Mouse (Mus musculus) gastrocnemius, adult 2 months (tissue): ENCODE measurements around the gene Usp53. TPM values are rescaled to one million over a fixed set of nuclear protein-coding genes. Genes with fewer than 3 reads are reported as not detected.

Experiments
- DNase-seq: peaks from one replicate; pipeline ENCODE4 v3.0.0; 2022
- H3K27ac ChIP-seq: fragments of 200-600 bp; 2 replicates; pipeline ENCODE4 v1.8.1; 2022; ENCODE audit warnings: mild to moderate bottlenecking
- H3K4me3 ChIP-seq: fragments of 200-600 bp; 2 replicates; pipeline ENCODE4 v1.8.1; 2022; ENCODE audit warnings: mild to moderate bottlenecking, moderate library complexity
- CTCF ChIP-seq: fragments of 200-600 bp; IDR thresholded peaks from 2 replicates; pipeline ENCODE4 v1.8.1; 2022; ENCODE audit warnings: antibody characterized with exemption, mild to moderate bottlenecking, moderate library complexity
- intact Hi-C: fragments of 180-260 bp; cut with DNase I; formaldehyde crosslinking; loops from one replicate; pipeline ENCODE4 v1.15.1; 2025
- total RNA-seq, 2 experiments: library from RNA; stranded (reverse); gene quantifications; 2 replicates each; pipeline ENCODE4 v1.2.3; 2021

The Usp53 gene
- total RNA-seq, 2 experiments from 2014 or later = 10.7 to 13.5 TPM

DNA sequence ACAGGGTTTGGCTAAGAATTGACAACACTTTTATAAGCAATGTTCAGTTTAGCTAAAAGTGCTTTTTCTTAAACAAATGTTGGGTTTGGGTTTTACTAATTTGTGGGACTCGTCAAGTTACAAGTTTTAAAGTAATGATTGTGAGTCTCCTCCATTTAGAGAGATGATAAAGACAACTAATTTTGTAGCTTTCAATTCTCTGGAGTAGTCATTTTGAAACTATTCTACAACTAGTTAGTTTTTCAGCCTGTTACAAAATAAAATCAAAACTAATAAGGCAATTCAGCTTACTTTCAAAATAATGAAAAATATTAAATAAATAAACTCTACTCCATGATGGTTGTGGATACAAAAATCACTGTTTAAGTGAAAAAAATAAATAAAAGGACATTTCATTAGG lies 51.8 kb downstream of the Usp53 start:
- H3K27ac ChIP-seq = no peak overlapping the region
- TF ChIP-seq CTCF = no peak
- no peak for DNase-seq
- H3K4me3 ChIP-seq = no peak overlapping the region
- intact Hi-C loops = loop anchor here (10.0 kb wide), 1 partner anchor 392 kb away; no protein-coding TSS in a partner anchor

DNA sequence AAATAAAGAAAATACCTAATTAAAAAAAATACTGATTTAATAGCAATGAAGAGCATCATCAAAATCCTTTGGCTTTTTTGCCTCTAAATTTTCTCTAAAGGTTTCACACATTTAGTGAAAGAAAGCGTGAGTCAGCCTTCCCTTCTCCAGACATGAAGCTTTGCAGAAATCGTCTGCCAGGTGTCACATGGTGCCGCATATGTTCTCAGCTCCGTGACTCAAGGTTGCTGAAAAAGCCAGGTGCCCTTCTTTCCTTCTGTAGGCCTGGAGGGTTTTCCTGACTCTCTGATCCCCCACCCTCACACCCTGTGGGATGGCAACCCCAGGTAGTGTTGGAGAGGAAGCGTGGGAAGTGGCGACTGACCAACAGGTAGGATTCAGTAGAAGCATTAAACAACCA lies 54.6 kb downstream of the Usp53 start:
- intact Hi-C loops = loop anchor here (10.0 kb wide), 1 partner anchor 395 kb away; no protein-coding TSS in a partner anchor
- Histone ChIP-seq H3K27ac (no peak overlapping the region), H3K4me3 (no peak overlapping the region)
- no peak for TF ChIP-seq CTCF
- DNase-seq = no peak

DNA sequence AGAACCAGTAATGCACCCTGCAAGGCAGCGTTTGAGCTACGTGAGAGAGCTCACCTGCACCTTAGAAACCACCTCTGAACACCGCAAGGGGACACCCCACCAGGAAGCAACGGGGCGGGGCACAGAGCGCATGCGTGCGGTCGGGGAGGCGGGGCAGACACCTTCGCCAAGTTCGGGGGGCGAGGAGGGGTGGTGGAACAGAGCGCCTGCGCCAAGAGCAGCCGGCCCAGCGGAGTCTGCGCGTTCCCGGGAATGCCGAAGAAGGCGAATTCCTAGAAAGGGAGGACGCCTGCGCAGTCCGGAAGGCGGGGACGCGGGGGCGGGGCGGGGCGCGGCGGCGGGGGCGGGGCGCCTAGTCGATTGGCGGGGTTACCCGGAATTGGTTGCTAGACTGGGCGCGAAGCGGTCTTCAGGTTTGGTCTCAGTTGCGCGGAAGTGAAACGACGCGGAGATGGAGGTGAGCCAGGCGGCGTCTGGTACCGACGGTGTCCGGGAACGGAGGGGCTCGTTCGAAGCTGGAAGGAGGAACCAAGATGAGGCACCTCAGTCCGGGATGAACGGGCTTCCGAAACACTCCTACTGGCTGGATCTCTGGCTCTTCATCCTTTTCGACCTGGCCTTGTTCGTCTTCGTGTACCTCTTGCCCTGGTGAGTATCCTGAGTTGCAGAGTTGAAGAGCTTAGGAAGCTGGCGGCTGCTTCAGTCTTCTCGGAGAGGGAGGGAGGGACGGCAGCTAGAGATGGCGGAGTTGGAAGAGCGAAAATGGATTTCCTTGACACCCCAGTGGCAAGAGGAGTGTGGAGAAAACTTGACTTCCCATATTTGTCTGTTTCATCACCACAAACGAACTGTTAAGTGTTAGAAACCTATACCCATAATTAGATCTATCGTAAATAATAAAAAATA lies 60.0 kb downstream of the Usp53 start, which contains the start of gene 1810037I17Rik:
TSS of gene 1810037I17Rik (plus strand) at position 195 of the 906 bp plus-strand sequence.
- Histone ChIP-seq H3K27ac (peak within 1 kb of the TSS; percentile 86), H3K4me3 (peak within 1 kb of the TSS; percentile 83)
- DNase-seq = peak; percentile 98
- TF ChIP-seq CTCF = peak; percentile 45
- intact Hi-C loops = no loop called here

GRCm38 (mm10) chr3:122923147-122923546 lies 61.2 kb downstream of the Usp53 start:
- H3K27ac ChIP-seq = no peak overlapping the region
- intact Hi-C loops = no loop called here
- DNase-seq = no peak
- H3K4me3 ChIP-seq = peak overlapping the region; percentile 83
- TF ChIP-seq CTCF = no peak

DNA sequence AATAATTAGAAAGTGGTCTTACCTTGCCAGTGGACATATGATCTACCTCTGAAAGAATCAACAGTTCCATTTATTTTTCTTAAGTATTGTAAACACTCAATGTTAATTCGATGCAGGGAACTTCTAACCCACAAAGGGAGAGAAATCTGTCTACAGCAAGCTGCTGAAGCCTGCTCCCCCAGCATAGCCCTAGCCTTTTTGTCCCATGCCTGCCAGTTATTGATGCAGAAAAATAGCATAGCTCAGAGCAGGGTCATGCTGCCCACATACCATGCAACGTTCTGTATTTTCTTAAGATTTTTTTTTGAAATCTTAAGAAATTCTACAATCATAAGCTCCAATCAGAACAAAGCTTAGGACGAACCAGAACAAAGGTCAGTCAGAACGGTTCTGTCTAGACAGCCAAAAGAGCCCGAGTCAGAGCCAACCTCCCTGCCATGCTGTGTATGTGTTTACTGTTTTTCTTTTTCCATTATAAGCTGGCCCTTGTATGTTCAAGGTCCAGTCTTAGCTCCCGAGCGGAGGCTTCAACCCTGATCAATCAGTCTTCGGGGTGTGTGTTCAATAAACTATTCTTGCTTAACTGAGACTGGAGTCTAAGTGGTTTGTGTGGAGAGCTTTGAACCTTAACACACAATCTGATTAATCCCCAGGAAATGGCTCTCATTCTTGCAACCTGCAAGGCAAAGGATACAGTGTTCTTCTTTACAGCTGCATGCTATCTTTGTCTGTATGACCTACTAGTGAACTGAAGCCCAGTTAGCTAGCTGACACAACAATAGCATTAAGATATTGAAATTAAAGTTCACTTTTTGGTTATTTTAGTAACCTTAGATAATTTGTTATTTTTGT lies 62.4 kb downstream of the Usp53 start:
- TF ChIP-seq CTCF = no peak
- intact Hi-C loops = no loop called here

GRCm38 (mm10) chr3:122920572-122921435 lies 63.5 kb downstream of the Usp53 start:
- Histone ChIP-seq H3K4me3 (no peak overlapping the region), H3K27ac (no peak overlapping the region)
- DNase-seq = no peak
- intact Hi-C loops = no loop called here
- TF ChIP-seq CTCF = no peak

More for the DNA sequence above, 62.4 kb downstream of the Usp53 start:
- Histone ChIP-seq H3K27ac (no peak overlapping the region), H3K4me3 (no peak overlapping the region)
- DNase-seq = no peak

DNA sequence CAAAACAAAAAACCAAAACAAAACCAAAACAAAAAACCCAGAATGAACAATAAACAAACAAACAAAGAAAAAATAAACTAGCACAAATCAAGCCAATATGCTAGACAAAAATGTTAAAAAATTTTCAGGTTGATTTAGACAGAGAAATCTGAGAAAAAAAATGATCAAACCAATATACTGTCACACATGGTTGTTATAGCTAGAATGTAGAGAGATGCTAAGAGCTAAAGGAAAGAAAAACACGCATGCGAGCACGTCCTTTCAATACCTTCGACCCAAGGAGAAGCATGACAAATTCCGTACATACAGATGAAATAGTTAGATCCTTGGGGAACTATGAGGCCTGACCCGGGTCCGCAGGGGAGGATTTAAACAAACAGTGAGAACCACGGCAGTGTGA lies 65.0 kb downstream of the Usp53 start, which contains the start of gene Gm10959:
TSS of gene Gm10959 (minus strand) at position 101 of the 400 bp plus-strand sequence.
- no peak for DNase-seq
- no peak for TF ChIP-seq CTCF
- H3K27ac ChIP-seq = no peak within 1 kb of the TSS
- intact Hi-C loops = no loop called here
- H3K4me3 ChIP-seq = no peak within 1 kb of the TSS

- Histone ChIP-seq H3K4me3 (no peak overlapping the region), H3K27ac (no peak overlapping the region)
- no peak for TF ChIP-seq CTCF
- DNase-seq = no peak
- intact Hi-C loops = no loop called here
Measured at GRCm38 (mm10) chr3:122918672-122919071, 65.6 kb downstream of the Usp53 start.

DNA sequence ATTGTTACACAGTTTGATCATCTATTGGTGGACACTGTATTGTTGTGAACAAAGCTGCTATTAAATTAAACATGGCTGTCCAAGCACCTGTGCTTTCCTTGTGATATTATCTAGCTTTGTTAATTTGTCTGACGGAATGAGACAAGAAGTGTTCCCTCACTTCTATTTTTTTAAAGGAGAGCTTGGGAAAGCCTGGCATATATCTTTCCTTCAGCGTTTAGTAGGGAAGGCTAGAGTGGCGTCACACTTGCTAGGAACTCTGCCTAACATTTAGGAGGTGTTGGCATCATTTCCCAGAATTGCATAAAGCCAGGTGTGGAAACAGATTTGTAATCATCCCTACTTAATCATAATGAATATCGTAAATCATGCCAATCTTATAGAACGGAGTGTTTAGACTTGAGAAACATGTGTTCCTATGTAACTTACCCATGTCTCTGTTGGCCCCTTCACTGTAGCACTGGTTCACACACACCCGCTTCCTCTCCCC lies 68.1 kb downstream of the Usp53 start:
- no peak for DNase-seq
- intact Hi-C loops = no loop called here
- TF ChIP-seq CTCF = no peak
- H3K27ac ChIP-seq = no peak overlapping the region
- no peak overlapping the region for H3K4me3 ChIP-seq

GRCm38 (mm10) chr3:122915493-122915892 lies 68.8 kb downstream of the Usp53 start:
- DNase-seq = no peak
- TF ChIP-seq CTCF = no peak
- Histone ChIP-seq H3K4me3 (no peak overlapping the region), H3K27ac (no peak overlapping the region)
- intact Hi-C loops = no loop called here

DNA sequence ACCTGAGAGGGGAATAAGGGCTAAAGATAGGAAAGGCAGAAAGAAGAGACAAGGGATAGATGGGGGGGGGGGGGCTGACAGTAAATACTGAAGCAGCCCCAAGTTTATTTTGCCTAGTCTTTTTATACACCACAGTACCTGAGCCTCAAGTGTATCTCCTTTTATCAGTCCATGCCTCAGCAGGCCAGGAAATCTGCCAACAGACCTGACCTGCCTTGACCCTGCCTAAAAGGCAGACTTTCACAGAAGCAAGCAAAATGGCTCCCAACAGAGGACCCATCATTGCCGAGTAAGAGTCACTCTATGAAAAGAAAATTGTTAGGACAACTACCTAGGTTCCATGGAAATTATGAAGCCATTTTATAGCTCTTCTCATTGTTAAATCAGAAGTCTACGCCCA lies 76.5 kb downstream of the Usp53 start:
- H3K4me3 ChIP-seq = no peak overlapping the region
- TF ChIP-seq CTCF = no peak
- no peak overlapping the region for H3K27ac ChIP-seq
- intact Hi-C loops = no loop called here
- DNase-seq = no peak
